8 mouse cellular contexts compared by ENCODE assay signal in genomic region chr8:106718091-106718500, GRCm38 (mm10). TPM values are rescaled to one million over a fixed set of nuclear protein-coding genes. Genes with fewer than 3 reads are reported as not detected.
DNase-seq lines count a peak whose midpoint lies in the region; ATAC-seq and TF ChIP-seq lines count a peak whose summit lies in the region.

No protein-coding gene starts in this region.

- 20% methylated on average over 17 of the region's 17 CpGs for WGBS in bone marrow, adult 2 months
- WGBS in embryonic facial prominence, embryonic 15.5 days: 5% methylated on average over 17 of the region's 17 CpGs
- 24% methylated on average over 17 of the region's 17 CpGs for WGBS in heart, embryonic 10.5 days
- 13% methylated on average over 17 of the region's 17 CpGs for WGBS in kidney, embryonic 16.5 days
- 68% methylated on average over 17 of the region's 17 CpGs for WGBS in liver, adult 2 months
- 25% methylated on average over 17 of the region's 17 CpGs for WGBS in neural tube, embryonic 11.5 days
- WGBS in stomach, embryonic 16.5 days: 14% methylated on average over 17 of the region's 17 CpGs

- ATAC-seq in embryonic facial prominence, embryonic 15.5 days (ENCODE audit: insufficient number of reproducible peaks, low FRiP score, low TSS enrichment, low read depth): peak; percentile 90
- peak; percentile 91 for ATAC-seq in kidney, embryonic 16.5 days (ENCODE audit: low FRiP score, low TSS enrichment)
- no peak for ATAC-seq in neural tube, embryonic 11.5 days (ENCODE audit: insufficient read depth, low FRiP score, low TSS enrichment)
- ATAC-seq in stomach, embryonic 16.5 days (ENCODE audit: insufficient read depth, low FRiP score): peak; percentile 85

- peak overlapping the region; percentile 10 for H3K4me3 ChIP-seq in bone marrow, adult 2 months (replicated peaks; ENCODE audit: control insufficient read depth, low read depth, low read length)
- peak overlapping the region; percentile 26 for H3K4me3 ChIP-seq in embryonic facial prominence, embryonic 15.5 days (replicated peaks)
- peak overlapping the region; percentile 22; the same call in 1 of the 2 replicates for H3K4me3 ChIP-seq in heart, embryonic 10.5 days
- H3K4me3 ChIP-seq in kidney, embryonic 16.5 days (ENCODE audit: low read length): no peak overlapping the region
- H3K4me3 ChIP-seq in liver, adult 2 months (ENCODE audit: insufficient read depth, low read depth, low read length): peak overlapping the region; percentile 22; the same call in 1 of the 2 replicates
- H3K4me3 ChIP-seq in neural tube, embryonic 11.5 days (ENCODE audit: low read depth, low read length): no peak overlapping the region
- H3K4me3 ChIP-seq in stomach, embryonic 16.5 days (replicated peaks; ENCODE audit: low read length): no peak overlapping the region

- no peaks in the 10 kb centered on the region for H3K36me3 ChIP-seq in embryonic facial prominence, embryonic 15.5 days
- H3K36me3 ChIP-seq in heart, embryonic 10.5 days: peaks cover 24% of the 10 kb centered on the region
- H3K36me3 ChIP-seq in kidney, embryonic 16.5 days (ENCODE audit: insufficient read depth, low read length): 0 out of 2 replicates have a peak, but pooled peaks cover 5% of the 10 kb centered on the region
- no peaks in the 10 kb centered on the region; the same call in 1 of the 2 replicates for H3K36me3 ChIP-seq in liver, adult 2 months (ENCODE audit: control insufficient read depth, insufficient read depth, low read length)
- H3K36me3 ChIP-seq in neural tube, embryonic 11.5 days (ENCODE audit: control insufficient read depth, insufficient read depth, low read length): no peaks in the 10 kb centered on the region
- H3K36me3 ChIP-seq in stomach, embryonic 16.5 days (ENCODE audit: control insufficient read depth, insufficient read depth, low read length): no peaks in the 10 kb centered on the region

- H3K4me2 ChIP-seq in embryonic facial prominence, embryonic 15.5 days (replicated peaks): peak overlapping the region; percentile 45
- peak overlapping the region; percentile 34; the same call in 1 of the 2 replicates for H3K4me2 ChIP-seq in kidney, embryonic 16.5 days (replicated peaks; ENCODE audit: low read depth, low read length)
- no peak overlapping the region for H3K4me2 ChIP-seq in neural tube, embryonic 11.5 days (ENCODE audit: low read depth)
- H3K4me2 ChIP-seq in stomach, embryonic 16.5 days (ENCODE audit: low read depth, low read length): peak overlapping the region; percentile 33; the same call in 1 of the 2 replicates

- H3K9me3 ChIP-seq in embryonic facial prominence, embryonic 15.5 days (replicated peaks): no peaks in the 10 kb centered on the region
- H3K9me3 ChIP-seq in heart, embryonic 10.5 days: no peaks in the 10 kb centered on the region
- no peaks in the 10 kb centered on the region for H3K9me3 ChIP-seq in kidney, embryonic 16.5 days (ENCODE audit: low read length)
- H3K9me3 ChIP-seq in neural tube, embryonic 11.5 days (ENCODE audit: control insufficient read depth, low read length): no peaks in the 10 kb centered on the region
- no peaks in the 10 kb centered on the region for H3K9me3 ChIP-seq in stomach, embryonic 16.5 days (replicated peaks; ENCODE audit: control insufficient read depth, low read length)

- TF ChIP-seq CTCF in bone marrow, adult 2 months (IDR thresholded peaks at IDR 0.05; ENCODE audit: control insufficient read depth, insufficient read depth, low read length): peak; percentile 54
- peak; percentile 33; the same call in 1 of the 2 replicates for TF ChIP-seq CTCF in liver, adult 2 months (IDR thresholded peaks at IDR 0.05; ENCODE audit: low read depth, low read length)

- H3K27ac ChIP-seq in bone marrow, adult 2 months (ENCODE audit: control insufficient read depth, insufficient read depth, low read depth, low read length, poor library complexity): no peak overlapping the region
- peak overlapping the region; percentile 63 for H3K27ac ChIP-seq in embryonic facial prominence, embryonic 15.5 days (replicated peaks)
- H3K27ac ChIP-seq in heart, embryonic 10.5 days: peak overlapping the region; percentile 56; the same call in 1 of the 2 replicates
- H3K27ac ChIP-seq in kidney, embryonic 16.5 days (ENCODE audit: low read length): no peak overlapping the region
- no peak overlapping the region for H3K27ac ChIP-seq in liver, adult 2 months (replicated peaks; ENCODE audit: insufficient read depth, low read depth, low read length)
- H3K27ac ChIP-seq in neural tube, embryonic 11.5 days (ENCODE audit: low read depth, low read length): no peak overlapping the region
- H3K27ac ChIP-seq in stomach, embryonic 16.5 days (ENCODE audit: low read length): no peak overlapping the region

- no peaks in the 10 kb centered on the region for H3K27me3 ChIP-seq in embryonic facial prominence, embryonic 15.5 days
- H3K27me3 ChIP-seq in heart, embryonic 10.5 days (ENCODE audit: insufficient read depth, poor library complexity, severe bottlenecking): no peaks in the 10 kb centered on the region
- no peaks in the 10 kb centered on the region for H3K27me3 ChIP-seq in kidney, embryonic 16.5 days (ENCODE audit: insufficient read depth, low read length)
- no peaks in the 10 kb centered on the region for H3K27me3 ChIP-seq in liver, adult 2 months (ENCODE audit: control insufficient read depth, insufficient read depth, low read length)
- H3K27me3 ChIP-seq in neural tube, embryonic 11.5 days (ENCODE audit: control insufficient read depth, insufficient read depth, low read length): no peaks in the 10 kb centered on the region
- H3K27me3 ChIP-seq in stomach, embryonic 16.5 days (ENCODE audit: control insufficient read depth, insufficient read depth, low read length): no peaks in the 10 kb centered on the region

- DNase-seq in 3134 (ENCODE audit: extremely low read depth, insufficient read length, low spot score): peak; percentile 88
- peak; percentile 82 for DNase-seq in heart, embryonic 10.5 days (ENCODE audit: low spot score)
- no peak for DNase-seq in liver, adult 2 months (ENCODE audit: extremely low read depth, low read depth, low spot score)
- peak; percentile 70 for DNase-seq in neural tube, embryonic 11.5 days (ENCODE audit: low spot score)

- H3K9ac ChIP-seq in embryonic facial prominence, embryonic 15.5 days: no peak overlapping the region
- H3K9ac ChIP-seq in kidney, embryonic 16.5 days (replicated peaks; ENCODE audit: low read length): 0 out of 2 replicates have a peak overlapping the region, but pooled peaks have one; percentile 39
- H3K9ac ChIP-seq in liver, adult 2 months (ENCODE audit: low read depth, low read length): no peak overlapping the region
- H3K9ac ChIP-seq in neural tube, embryonic 11.5 days (ENCODE audit: low read length): no peak overlapping the region
- H3K9ac ChIP-seq in stomach, embryonic 16.5 days (ENCODE audit: low read length): peak overlapping the region; percentile 32; the same call in 1 of the 2 replicates

- no peaks in the 10 kb centered on the region for H3K4me1 ChIP-seq in bone marrow, adult 2 months (ENCODE audit: control insufficient read depth, insufficient read depth, low read length)
- H3K4me1 ChIP-seq in embryonic facial prominence, embryonic 15.5 days: peaks cover 14% of the 10 kb centered on the region
- peaks cover 16% of the 10 kb centered on the region for H3K4me1 ChIP-seq in heart, embryonic 10.5 days
- H3K4me1 ChIP-seq in kidney, embryonic 16.5 days (ENCODE audit: insufficient read depth, low read length): peaks cover 8% of the 10 kb centered on the region; the same call in 1 of the 2 replicates
- no peaks in the 10 kb centered on the region for H3K4me1 ChIP-seq in liver, adult 2 months (ENCODE audit: control insufficient read depth, insufficient read depth, low read length)
- H3K4me1 ChIP-seq in neural tube, embryonic 11.5 days (ENCODE audit: control insufficient read depth, insufficient read depth, low read length): no peaks in the 10 kb centered on the region
- peaks cover 3% of the 10 kb centered on the region for H3K4me1 ChIP-seq in stomach, embryonic 16.5 days (ENCODE audit: control insufficient read depth, insufficient read depth, low read length)

- TF ChIP-seq POLR2A in bone marrow, adult 2 months (IDR thresholded peaks at IDR 0.05; ENCODE audit: borderline replicate concordance, control insufficient read depth, low read depth, low read length): no peak
- TF ChIP-seq POLR2A in liver, adult 2 months (IDR thresholded peaks at IDR 0.05; ENCODE audit: extremely low read depth, insufficient read depth, low read length): no peak

- H3K79me2 ChIP-seq in liver, adult 2 months (ENCODE audit: control insufficient read depth, insufficient read depth, low read length): no peaks in the 10 kb centered on the region

RNA-seq across cellular contexts. Expression of gene Tango6, which starts 35.2 kb away (rescaled TPM):
- polyA plus RNA-seq in bone marrow, adult 2 months (2011; ENCODE audit: insufficient read depth, insufficient read length, low replicate concordance, missing spikeins): 1.7 and 3.2 TPM in 2 replicates
- 8.1 and 8.9 TPM in 2 replicates for polyA plus RNA-seq in embryonic facial prominence, embryonic 15.5 days (2015; fragmentation: Nextera tagmentation; extraction: Ambion mirVana)
- 10.5 and 10.9 TPM in 2 replicates for polyA plus RNA-seq in heart, embryonic 10.5 days (2016; fragmentation: Nextera tagmentation; extraction: Ambion mirVana)
- 13.3 and 14.7 TPM in 2 replicates for polyA plus RNA-seq in kidney, embryonic 16.5 days (2015; fragmentation: Nextera tagmentation; extraction: Ambion mirVana)
- 2.1 and 3.2 TPM in 2 replicates for total RNA-seq in liver, adult 2 months (2014; rRNA removed)
- 3.4 and 4.0 TPM in 2 replicates for polyA plus RNA-seq in liver, adult 2 months (2012; rRNA removed)
- polyA plus RNA-seq in neural tube, embryonic 11.5 days (2014; fragmentation: Nextera tagmentation; extraction: Ambion mirVana): 7.8 and 9.0 TPM in 2 replicates
- polyA plus RNA-seq in stomach, embryonic 16.5 days (2015; fragmentation: Nextera tagmentation; extraction: Ambion mirVana): 8.6 and 9.4 TPM in 2 replicates

Comparison
In these comparisons a context has a peak if more than half of its experiments do, and no peak if none do; other contexts are left out.
1. H3K27ac ChIP-seq: peak in embryonic facial prominence, embryonic 15.5 days (single experiment) and heart, embryonic 10.5 days (single experiment); none in bone marrow, adult 2 months (single experiment), kidney, embryonic 16.5 days (single experiment), liver, adult 2 months (single experiment), neural tube, embryonic 11.5 days (single experiment) and stomach, embryonic 16.5 days (single experiment).
2. H3K4me3 ChIP-seq: peak in bone marrow, adult 2 months (single experiment), embryonic facial prominence, embryonic 15.5 days (single experiment), heart, embryonic 10.5 days (single experiment) and liver, adult 2 months (single experiment); none in kidney, embryonic 16.5 days (single experiment), neural tube, embryonic 11.5 days (single experiment) and stomach, embryonic 16.5 days (single experiment).
3. H3K9ac ChIP-seq: peak in kidney, embryonic 16.5 days (single experiment) and stomach, embryonic 16.5 days (single experiment); none in embryonic facial prominence, embryonic 15.5 days (single experiment), liver, adult 2 months (single experiment) and neural tube, embryonic 11.5 days (single experiment).